Mouse (Mus musculus) adrenal gland, postnatal 36 days (tissue): ENCODE measurements around the gene Pramef6. TPM values are rescaled to one million over a fixed set of nuclear protein-coding genes. Genes with fewer than 3 reads are reported as not detected.
"Not testable (repeated sequence)": the region's sequence is repeated elsewhere in the genome, so short reads cannot be mapped to it uniquely, and the experiment has no call there.

Experiments used
- DNase-seq, 2 experiments: peaks; one replicate each; pipeline ENCODE4 v3.0.0; 2021; ENCODE audit warnings: mixed read lengths in 1 of 2
- long read RNA-seq, 2 experiments: library from polyadenylated mRNA; stranded (forward); transcript quantifications; one replicate each; pipeline ENCODE4 v2.0.0; 2021; ENCODE audit warnings: borderline sequencing depth in 2 of 2
- total RNA-seq, 2 experiments: library from RNA; stranded (reverse); gene quantifications; 2 replicates each; pipeline ENCODE4 v1.2.3; 2021

Gene Pramef6
- not detected for total RNA-seq
- long read RNA-seq, experiment 1: 0 reads
- long read RNA-seq, experiment 2: 0 reads

DNA sequence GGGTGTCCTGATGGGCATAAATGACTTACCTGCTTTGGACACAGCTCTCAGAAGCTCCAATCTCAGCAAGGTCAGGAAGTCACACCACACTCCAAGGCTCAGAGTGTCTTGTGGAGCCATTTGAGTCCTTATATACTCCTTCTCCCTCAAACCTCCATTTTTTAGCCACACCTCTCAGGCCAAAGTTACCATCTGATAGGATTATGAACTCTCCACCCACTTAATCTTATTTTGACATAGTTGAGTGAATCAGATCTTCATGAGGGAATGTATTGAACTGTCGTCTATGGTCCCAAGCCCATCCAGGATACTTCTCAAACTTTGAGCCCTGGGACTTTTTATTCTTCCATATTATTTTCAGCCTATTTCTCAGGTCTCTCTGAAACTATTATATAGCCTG is at the start of gene Pramef6:
Gene Pramef6, minus strand, starts transcription at position 101 of the 400 bp plus-strand sequence.
- not testable (repeated sequence) for DNase-seq

DNA sequence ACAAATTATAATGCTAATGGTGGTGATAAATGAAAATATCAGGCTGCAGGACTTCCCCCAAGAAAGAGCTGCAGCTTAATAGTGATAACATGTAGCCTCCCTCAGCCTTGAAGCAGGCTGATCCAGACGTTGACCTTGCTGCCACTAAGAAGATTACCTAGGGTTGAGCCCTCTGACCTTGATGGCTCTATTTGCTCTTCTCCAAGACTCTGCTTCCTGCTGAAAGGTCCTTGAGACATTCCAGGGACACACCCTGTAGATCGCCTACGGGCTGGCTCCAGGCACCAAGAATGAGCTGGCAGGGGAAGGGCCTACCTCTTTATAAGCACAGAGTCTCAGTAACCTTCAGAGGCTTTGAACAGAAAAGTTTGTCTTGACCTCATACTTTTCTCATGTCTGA is 5.8 kb downstream of the Pramef6 start:
- not testable (repeated sequence) for DNase-seq

DNA sequence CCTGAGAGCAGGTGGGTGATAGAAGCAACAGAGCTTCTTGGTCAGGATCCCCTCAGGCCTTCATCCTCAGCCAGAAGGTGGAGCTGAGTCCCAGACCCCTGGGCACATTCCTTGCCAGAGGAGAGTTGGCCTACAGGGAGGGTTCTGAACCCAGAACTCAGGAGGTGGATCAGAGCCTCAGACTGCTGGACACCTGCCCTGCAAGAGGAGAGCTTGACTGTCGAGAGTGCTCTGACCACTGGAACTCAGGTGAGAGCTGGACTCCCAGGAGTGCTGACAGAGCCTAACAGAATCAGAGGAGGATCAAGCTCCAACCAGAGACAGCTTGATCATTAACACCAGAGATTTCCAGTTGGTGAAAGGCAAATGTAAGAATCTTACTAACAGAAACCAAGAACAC is 17.8 kb downstream of the Pramef6 start:
- DNase-seq: not testable (repeated sequence)

DNA sequence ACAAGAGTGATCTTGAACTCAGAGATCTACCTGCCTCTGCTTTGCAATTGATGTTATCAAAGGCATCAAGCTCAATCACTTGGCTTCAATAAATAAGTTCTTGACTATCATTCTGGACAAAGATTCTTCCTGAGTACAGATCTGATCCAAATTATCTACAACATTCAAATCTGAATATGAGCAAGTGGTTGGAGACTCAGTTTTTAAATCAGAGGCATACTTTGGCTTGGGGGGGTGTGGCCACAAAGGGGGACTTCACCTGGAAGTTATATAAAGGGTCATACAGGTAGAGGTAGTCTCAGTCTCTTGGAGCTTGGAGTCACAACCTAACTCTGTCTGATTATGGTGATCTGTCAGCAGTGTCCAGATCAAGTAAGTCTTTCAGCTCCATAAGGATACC is 54.0 kb downstream of the Pramef6 start, which contains the start of gene Gm13103:
Gene Gm13103, plus strand, starts transcription at position 301 of the 400 bp plus-strand sequence.
- not testable (repeated sequence) for DNase-seq

Other genes with a start within 250 kb of the Pramef6 start
- not detected for gene Gm13088, start 243.1 kb downstream of the Pramef6 start, total RNA-seq
- gene Gm13089, start 197.7 kb downstream of the Pramef6 start, total RNA-seq: not detected
- gene Gm13078, start 180.9 kb downstream of the Pramef6 start, total RNA-seq: not detected
- gene Gm13023, start 111.0 kb downstream of the Pramef6 start, total RNA-seq: not detected
- gene Gm13084, start 84.3 kb downstream of the Pramef6 start, total RNA-seq: not detected
- not detected for gene Gm13103, start 53.9 kb downstream of the Pramef6 start, total RNA-seq
- not detected for gene Pramef25, start 50.6 kb upstream of the Pramef6 start, total RNA-seq
- not detected for gene Gm13101, start 66.6 kb upstream of the Pramef6 start, total RNA-seq
- not detected for gene Pramef17, start 94.0 kb upstream of the Pramef6 start, total RNA-seq
- gene Pramel4, start 158.7 kb upstream of the Pramef6 start, total RNA-seq: not detected
- not detected for gene Gm13102, start 206.1 kb upstream of the Pramef6 start, total RNA-seq